Mouse (Mus musculus) Patski (cell line): ENCODE data around the gene Nfkb2. TPM values are rescaled to one million over a fixed set of nuclear protein-coding genes. Genes with fewer than 3 reads are reported as not detected.
A peak's percentile ranks its signal among the peaks of the same experiment; 100 is the strongest.

Experiments
- ATAC-seq: fragments of 100-300 bp; one replicate; pipeline ENCODE4 v1.8.0; 2021
- CTCF ChIA-PET: fragments of 350-600 bp; sonication (Branson Sonifier 250); formaldehyde crosslinking; loops from one replicate; lab custom pipeline; 2022; ENCODE audit warnings: inconsistent platforms; lab: Charles Lee
- POLR2A ChIA-PET: fragments of 350-600 bp; sonication (Branson Sonifier 250); formaldehyde crosslinking; loops from one replicate; lab custom pipeline; 2022; ENCODE audit warnings: antibody characterized with exemption, inconsistent platforms; lab: Charles Lee
- DNase-seq: peaks from one replicate; pipeline ENCODE4 v3.0.0-alpha.2; 2011; ENCODE audit warnings: low read depth, low spot score
- H3K27me3 ChIP-seq: fragments of 371-371 bp; one replicate; pipeline ENCODE4 v1.5.1; 2021
- CTCF ChIP-seq: fragments of 100-300 bp; IDR thresholded peaks from one replicate; pipeline ENCODE4 v1.5.1; 2021
- in situ Hi-C: fragments of 300-500 bp; cut with MboI; formaldehyde crosslinking; loops from 3 replicates; pipeline ENCODE4 v1.11.1; 2018; ENCODE audit warnings: low pct_unique_long_range_greater_than_20kb, mixed read lengths
- polyA plus RNA-seq: library from polyadenylated mRNA; unstranded; gene quantifications from one replicate; pipeline ENCODE4 v1.2.3, GENCODE M21; 2021

The Nfkb2 gene
- 48.2 TPM for polyA plus RNA-seq

- ATAC-seq = peak; percentile 91
- in situ Hi-C loops = no loop called here
- CTCF ChIA-PET = interaction anchor here (0.8 to 4.1 kb wide), 13 partner anchors 11 to 168 kb away, joined by 3 to 35 read pairs (median 4); partner anchors contain the start of gene Fbxl15
- POLR2A ChIA-PET = interaction anchor here (0.6 to 2.1 kb wide), 2 partner anchors 23 to 25 kb away, joined by 4 to 15 read pairs; partner anchors contain the start of genes Fbxl15 and Psd
- H3K27me3 ChIP-seq = no peaks in the 10 kb centered on the region
- TF ChIP-seq CTCF = no peak
- DNase-seq = peak; percentile 90
Measured at GRCm38 (mm10) chr19:46304216-46304841, at the start of gene Nfkb2. Nfkb2 (plus strand) TSS chr19:46304320.

DNA sequence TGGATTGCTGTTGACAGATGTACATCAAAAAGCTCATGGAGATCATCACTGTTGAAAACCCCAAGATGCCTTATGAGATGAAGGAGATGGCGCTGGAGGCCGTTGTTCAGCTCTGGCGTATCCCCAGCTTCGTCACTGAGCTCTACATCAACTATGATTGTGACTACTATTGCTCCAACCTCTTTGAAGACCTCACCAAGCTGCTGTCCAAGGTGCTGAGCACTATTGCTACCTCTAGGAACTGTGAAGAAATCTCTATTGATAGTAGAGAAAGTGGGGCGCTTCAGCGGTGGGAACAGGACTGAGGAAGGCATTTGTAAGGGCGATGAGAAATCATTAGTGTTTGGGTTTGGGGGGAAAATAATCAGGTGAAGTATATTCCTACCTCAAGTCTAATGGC lies 39.4 kb upstream of the Nfkb2 start:
- POLR2A ChIA-PET = no interaction called here
- no peak for DNase-seq
- CTCF ChIA-PET = interaction anchor here (1.4 to 2.0 kb wide), 2 partner anchors 12 to 19 kb away, joined by 3 to 5 read pairs; no protein-coding TSS in a partner anchor

DNA sequence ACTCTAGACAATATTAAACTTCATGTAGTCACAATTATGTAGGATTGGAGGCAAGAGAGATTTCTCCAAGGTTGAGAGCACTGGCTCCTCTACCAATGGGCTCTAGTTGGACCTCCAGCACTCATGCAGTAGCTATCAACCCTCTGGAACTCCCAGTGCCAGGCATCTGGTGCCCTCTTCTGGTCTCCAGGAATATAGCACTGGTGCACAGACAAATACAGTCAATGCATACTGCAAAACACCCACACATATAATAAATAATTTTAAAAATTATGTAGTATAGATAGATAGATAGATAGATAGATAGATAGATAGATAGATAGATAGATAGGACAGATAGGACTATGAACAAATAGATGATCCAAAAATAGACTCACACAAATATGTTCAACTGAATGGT lies 28.8 kb upstream of the Nfkb2 start:
- in situ Hi-C loops = no loop called here
- CTCF ChIA-PET = interaction anchor here (0.9 to 2.4 kb wide), 8 partner anchors 13 to 142 kb away, joined by 3 to 10 read pairs (median 4); no protein-coding TSS in a partner anchor
- H3K27me3 ChIP-seq = no peaks in the 10 kb centered on the region
- peak; percentile 77 for TF ChIP-seq CTCF
- POLR2A ChIA-PET = no interaction called here
- no peak for DNase-seq
- ATAC-seq = no peak

More for the DNA sequence above, 39.4 kb upstream of the Nfkb2 start:
- ATAC-seq = no peak
- in situ Hi-C loops = no loop called here
- H3K27me3 ChIP-seq = no peaks in the 10 kb centered on the region
- TF ChIP-seq CTCF = no peak

GRCm38 (mm10) chr19:46282081-46282849 lies 21.9 kb upstream of the Nfkb2 start:
- TF ChIP-seq CTCF = no peak
- no peak for ATAC-seq
- POLR2A ChIA-PET = no interaction called here
- in situ Hi-C loops = no loop called here
- DNase-seq = no peak
- no peaks in the 10 kb centered on the region for H3K27me3 ChIP-seq
- CTCF ChIA-PET = interaction anchor here (1.6 kb wide), 1 partner anchor 146 kb away, joined by 4 read pairs; no protein-coding TSS in a partner anchor

DNA sequence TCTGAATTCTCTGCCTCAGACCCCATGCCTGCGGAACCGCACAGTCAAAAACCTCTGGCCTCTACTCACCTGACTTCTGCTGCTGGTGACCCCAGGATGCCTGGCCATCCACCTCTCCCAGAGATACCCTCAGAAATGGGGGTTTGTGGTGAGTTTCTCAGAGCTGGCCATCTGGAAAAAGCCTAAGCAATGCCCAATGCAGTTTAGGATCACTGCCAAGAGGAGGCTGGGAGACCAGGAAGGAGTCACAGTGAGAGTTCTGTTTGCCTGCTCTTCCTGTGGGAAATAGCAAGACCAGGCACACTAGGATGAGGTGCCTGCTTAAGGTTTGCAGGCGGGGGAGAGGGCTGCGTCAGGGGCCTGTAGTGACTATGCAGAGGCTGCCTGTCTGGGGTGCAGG lies 19.4 kb upstream of the Nfkb2 start:
- in situ Hi-C loops = no loop called here
- ATAC-seq (no peak), DNase-seq (no peak)
- no peak for TF ChIP-seq CTCF
- H3K27me3 ChIP-seq = no peaks in the 10 kb centered on the region
- POLR2A ChIA-PET = interaction anchor here (0.6 to 1.2 kb wide), 2 partner anchors 46 to 167 kb away, joined by 3 to 4 read pairs; no protein-coding TSS in a partner anchor
- CTCF ChIA-PET = no interaction called here

GRCm38 (mm10) chr19:46285631-46286030 lies 18.5 kb upstream of the Nfkb2 start:
- ChIA-PET CTCF (interaction anchor here (1.3 kb wide), 1 partner anchor 14 kb away, joined by 3 read pairs; no protein-coding TSS in a partner anchor), POLR2A (interaction anchor here (1.2 kb wide), 1 partner anchor 45 kb away, joined by 4 read pairs; no protein-coding TSS in a partner anchor)
- TF ChIP-seq CTCF = no peak
- DNase-seq (no peak), ATAC-seq (no peak)
- in situ Hi-C loops = no loop called here
- H3K27me3 ChIP-seq = no peaks in the 10 kb centered on the region

DNA sequence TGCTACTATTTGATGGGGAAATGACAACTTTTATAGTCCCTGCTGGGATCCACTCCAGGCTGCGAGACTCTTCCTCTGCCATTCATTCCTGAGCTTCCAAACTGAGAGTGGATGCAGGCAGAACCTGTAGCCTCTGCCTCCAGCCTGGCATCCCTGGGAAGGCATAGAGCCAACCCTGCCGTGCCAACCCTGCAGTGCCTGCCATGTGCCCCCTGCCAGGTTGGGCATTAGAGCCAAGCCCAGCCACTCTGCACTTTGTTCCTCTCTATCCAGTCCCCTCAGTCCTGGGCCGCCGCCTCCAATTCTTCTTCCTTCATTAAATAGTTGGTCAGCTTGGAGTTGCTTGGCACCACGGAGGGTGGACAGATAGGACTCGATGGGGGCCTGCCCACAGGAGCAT lies 18.1 kb upstream of the Nfkb2 start:
- no peak for DNase-seq
- in situ Hi-C loops = no loop called here
- H3K27me3 ChIP-seq = no peaks in the 10 kb centered on the region
- ChIA-PET POLR2A (interaction anchor here (0.6 to 1.2 kb wide), 2 partner anchors 45 to 140 kb away, joined by 3 to 4 read pairs; no protein-coding TSS in a partner anchor), CTCF (interaction anchor here (1.3 kb wide), 1 partner anchor 15 kb away, joined by 3 read pairs; no protein-coding TSS in a partner anchor)
- ATAC-seq = no peak
- TF ChIP-seq CTCF = no peak

GRCm38 (mm10) chr19:46286926-46287325 lies 17.2 kb upstream of the Nfkb2 start:
- in situ Hi-C loops = no loop called here
- ChIA-PET POLR2A (no interaction called here), CTCF (interaction anchor here (0.6 to 2.3 kb wide), 3 partner anchors 13 to 140 kb away, joined by 3 to 10 read pairs (median 4); partner anchors contain the start of gene Nfkb2)
- ATAC-seq (no peak), DNase-seq (no peak)
- H3K27me3 ChIP-seq = no peaks in the 10 kb centered on the region
- no peak for TF ChIP-seq CTCF

GRCm38 (mm10) chr19:46287566-46287965 lies 16.6 kb upstream of the Nfkb2 start:
- CTCF ChIA-PET = interaction anchor here (0.6 to 2.3 kb wide), 4 partner anchors 12 to 151 kb away, joined by 3 to 10 read pairs (median 5); partner anchors contain the start of gene Nfkb2
- in situ Hi-C loops = no loop called here
- TF ChIP-seq CTCF = no peak
- POLR2A ChIA-PET = interaction anchor here (1.7 kb wide), 1 partner anchor 41 kb away, joined by 5 read pairs; the partner anchor contains the start of gene Fbxl15
- peaks cover under 1% of the 10 kb centered on the region for H3K27me3 ChIP-seq
- DNase-seq (no peak), ATAC-seq (no peak)

DNA sequence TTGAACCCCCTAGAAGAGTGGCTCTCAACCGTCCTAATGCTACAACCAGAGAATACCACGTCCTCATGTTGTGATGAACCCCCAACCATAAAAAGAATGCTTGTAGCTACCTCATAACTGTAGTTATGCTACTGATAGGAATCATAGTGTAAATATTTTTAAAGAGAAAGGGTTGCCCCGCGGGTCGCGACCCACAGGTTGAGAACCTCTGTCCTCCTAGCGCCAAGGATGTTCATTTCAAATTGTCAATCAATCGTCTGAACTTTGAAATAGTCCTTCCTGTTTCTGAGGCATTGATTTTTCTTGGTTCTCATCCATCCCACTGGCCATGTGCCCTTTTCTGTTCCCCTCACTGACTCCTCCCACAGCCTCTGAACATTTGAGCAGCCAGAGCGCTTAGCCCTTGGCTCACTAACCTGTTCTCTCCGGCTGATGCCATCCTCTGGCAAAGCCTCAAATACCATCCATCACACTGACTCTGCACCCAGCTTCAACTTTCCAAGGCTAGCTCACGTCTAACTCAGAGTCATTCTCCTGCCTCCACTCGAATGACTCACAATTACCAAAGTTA lies 13.5 kb upstream of the Nfkb2 start:
- in situ Hi-C loops = no loop called here
- peaks cover 18% of the 10 kb centered on the region for H3K27me3 ChIP-seq
- DNase-seq = no peak
- no peak for ATAC-seq
- TF ChIP-seq CTCF = no peak
- ChIA-PET POLR2A (no interaction called here), CTCF (interaction anchor here (1.0 to 1.2 kb wide), 2 partner anchors 13 to 22 kb away, joined by 4 to 5 read pairs; partner anchors contain the start of gene Nfkb2)
